Comparison of ENCODE assay signal across 30 mouse cellular contexts in the genomic region with DNA sequence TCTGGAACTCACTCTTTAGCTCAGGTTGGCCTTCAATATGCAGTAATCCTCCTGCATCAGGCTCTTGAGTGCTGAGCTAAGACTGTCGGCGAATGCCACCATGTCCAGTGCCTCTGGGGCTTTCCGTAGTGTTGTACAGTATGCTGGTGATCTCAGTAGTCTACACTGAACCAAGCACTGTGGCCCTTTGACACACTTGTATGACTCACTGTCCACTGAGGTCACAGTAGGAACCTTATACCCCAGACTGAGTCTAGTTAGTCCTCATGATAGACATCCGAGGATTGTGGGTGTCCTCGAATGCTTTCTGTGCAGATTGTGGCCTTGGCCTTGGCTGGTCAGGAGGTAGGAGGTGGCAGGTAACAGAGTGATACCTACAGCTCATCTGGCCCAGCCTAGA. TPM values are rescaled to one million over a fixed set of nuclear protein-coding genes. Genes with fewer than 3 reads are reported as not detected.
"Had no signal": no experiment of that assay in that cellular context is flagged by ENCODE, and none has a peak within 500 bp of the region (broad histone marks: within the 10 kb centered on the region; RNA-seq: fewer than 3 reads in every experiment).

No protein-coding gene starts in this region.

- H3K36me3 ChIP-seq: limb, embryonic 12.5 days; limb, embryonic 15.5 days; lung, embryonic 15.5 days; stomach, embryonic 15.5 days had no signal

- H3K27ac ChIP-seq: kidney, postnatal 0 days; left cerebral cortex, adult 2 months; limb, embryonic 12.5 days; limb, embryonic 15.5 days; liver, embryonic 14.5 days; lung, embryonic 15.5 days; neural tube, embryonic 12.5 days; neural tube, embryonic 15.5 days; stomach, embryonic 15.5 days had no signal

- H3K4me3 ChIP-seq: left cerebral cortex, adult 2 months; limb, embryonic 12.5 days; limb, embryonic 15.5 days; lung, embryonic 15.5 days; neural tube, embryonic 12.5 days; neural tube, embryonic 15.5 days; stomach, embryonic 15.5 days had no signal

- H3K4me2 ChIP-seq: limb, embryonic 12.5 days; limb, embryonic 15.5 days; lung, embryonic 15.5 days; midbrain, embryonic 11.5 days; neural tube, embryonic 12.5 days; neural tube, embryonic 15.5 days; stomach, embryonic 15.5 days had no signal

- H3K9ac ChIP-seq: limb, embryonic 12.5 days; limb, embryonic 15.5 days; liver, embryonic 14.5 days; lung, embryonic 15.5 days; neural tube, embryonic 12.5 days; neural tube, embryonic 15.5 days; stomach, embryonic 15.5 days had no signal

- H3K9me3 ChIP-seq: limb, embryonic 12.5 days; limb, embryonic 15.5 days; lung, embryonic 15.5 days; neural tube, embryonic 12.5 days; neural tube, embryonic 15.5 days; stomach, embryonic 15.5 days had no signal

- H3K27me3 ChIP-seq: limb, embryonic 12.5 days; limb, embryonic 15.5 days; lung, embryonic 15.5 days; neural tube, embryonic 12.5 days; neural tube, embryonic 15.5 days; stomach, embryonic 15.5 days had no signal

- DNase-seq: kidney, adult 18-20 months; kidney, postnatal 25 days; layer of hippocampus, postnatal 36 days; lung, adult 18-20 months; lung, postnatal 10 days; lung, postnatal 36 days; midbrain, embryonic 14.5 days; right cerebral cortex, postnatal 25 days; spleen, adult 18-20 months; thymus, adult 18-20 months; thymus, postnatal 36 days had no signal

RNA-seq across cellular contexts. Expression of gene Gm5294, which starts 44.8 kb away (rescaled TPM):
- total RNA-seq: layer of hippocampus, adult 8-10 months; layer of hippocampus, postnatal 10 days; layer of hippocampus, postnatal 36 days; left cerebral cortex, adult 2 months; left cerebral cortex, postnatal 10 days; left cerebral cortex, postnatal 36 days; megakaryocyte progenitor cell, adult 5-6 weeks; megakaryocyte-erythroid progenitor cell, adult 5-6 weeks had no signal
- polyA plus RNA-seq: kidney, embryonic 14.5 days; kidney, postnatal 0 days; large intestine, adult 2 months; limb, embryonic 12.5 days; limb, embryonic 15.5 days; liver, embryonic 14.5 days; lung, embryonic 15.5 days; midbrain, embryonic 11.5 days; midbrain, embryonic 14.5 days; neural tube, embryonic 12.5 days; neural tube, embryonic 15.5 days; stomach, embryonic 15.5 days; urinary bladder, adult 2 months had no signal
